Mouse (Mus musculus) embryonic fibroblast, embryonic 13.5 days (primary cell): ENCODE measurements around the gene Casp9. TPM values are rescaled to one million over a fixed set of nuclear protein-coding genes. Genes with fewer than 3 reads are reported as not detected.

Experiments
- H3K27ac ChIP-seq: 2 replicates; pipeline ENCODE4 v1.5.1; 2012; ENCODE audit warnings: low read length, control low read depth, inconsistent platforms; ENCODE audit not compliant: insufficient read depth
- H3K4me1 ChIP-seq: 2 replicates; pipeline ENCODE4 v1.6.1; 2011; ENCODE audit warnings: low read length; ENCODE audit not compliant: control insufficient read depth, insufficient read depth
- H3K4me3 ChIP-seq: 2 replicates; pipeline ENCODE4 v1.5.1; 2011; ENCODE audit warnings: mild to moderate bottlenecking, control low read depth, low read length; ENCODE audit not compliant: insufficient read depth
- CTCF ChIP-seq: IDR thresholded peaks from 2 replicates; pipeline ENCODE4 v1.5.1; 2011; ENCODE audit warnings: mild to moderate bottlenecking, control low read depth, low read length, moderate library complexity, borderline replicate concordance; ENCODE audit not compliant: insufficient read depth
- POLR2A ChIP-seq: IDR thresholded peaks from 2 replicates; pipeline ENCODE4 v1.6.1; 2011; ENCODE audit warnings: low read depth, mild to moderate bottlenecking, control low read depth, low read length, moderate library complexity
- polyA plus RNA-seq: library from polyadenylated mRNA; stranded (reverse); fragments of >200 nt; gene quantifications from 2 replicates; pipeline ENCODE4 v1.2.4, GENCODE M21; 2011; ENCODE audit warnings: low read depth; ENCODE audit not compliant: missing spikeins, insufficient read length

Gene Casp9
- polyA plus RNA-seq, 1 experiment = 13.2 TPM

DNA sequence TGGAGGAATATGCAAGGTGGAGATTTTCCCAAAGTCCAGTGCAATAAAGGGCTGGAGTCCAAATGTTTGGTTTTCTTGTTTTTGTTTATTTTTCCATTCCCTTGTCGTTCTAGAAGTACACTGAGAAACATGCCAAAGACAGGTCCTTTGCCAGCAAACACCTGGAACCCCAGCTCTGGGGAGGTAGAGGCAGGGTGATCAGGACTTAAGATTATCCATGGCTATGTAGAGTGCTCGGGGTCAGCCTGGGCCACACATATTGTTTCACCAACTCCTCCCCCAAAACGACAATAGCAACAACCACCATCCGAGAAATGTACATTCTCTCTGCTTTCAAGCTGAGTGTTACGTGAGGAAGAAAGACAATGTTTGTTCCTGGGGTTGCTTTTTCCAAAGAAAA lies 32.6 kb downstream of the Casp9 start, which contains the start of gene Cela2a:
TSS of gene Cela2a (minus strand) at position 101 of the 400 bp plus-strand sequence.
- no peak within 1 kb of the TSS for H3K27ac ChIP-seq
- TF ChIP-seq CTCF = no peak
- TF ChIP-seq POLR2A = no peak

GRCm38 (mm10) chr4:141827401-141827800 lies 34.0 kb downstream of the Casp9 start:
- H3K27ac ChIP-seq = no peak overlapping the region
- no peak overlapping the region for H3K4me3 ChIP-seq
- no peak for TF ChIP-seq CTCF
- no peak for TF ChIP-seq POLR2A
- no peaks in the 10 kb centered on the region for H3K4me1 ChIP-seq

More for the DNA sequence above, 32.6 kb downstream of the Casp9 start, which contains the start of gene Cela2a:
- Histone ChIP-seq H3K4me1 (no peaks in the 10 kb centered on the region), H3K4me3 (no peak within 1 kb of the TSS)

DNA sequence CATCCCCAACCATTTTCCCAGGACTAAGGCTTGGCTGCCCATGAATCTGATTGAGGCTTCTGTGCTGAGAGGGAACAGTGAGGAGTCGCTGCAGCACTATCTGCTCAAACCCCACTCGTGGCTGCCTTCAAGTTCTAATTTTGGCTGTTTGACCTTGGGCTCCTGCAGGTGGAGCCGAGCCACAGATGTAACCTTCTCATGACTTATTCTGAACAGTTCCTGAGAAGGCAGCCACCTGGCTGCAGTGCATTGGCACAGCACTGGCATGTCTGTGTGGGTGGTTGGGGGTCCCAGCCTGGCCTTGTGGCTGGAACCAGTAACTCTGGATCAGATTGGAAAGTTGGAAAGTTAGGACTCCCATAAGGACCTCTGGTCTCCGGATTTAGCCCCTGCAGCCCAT lies 34.8 kb downstream of the Casp9 start:
- H3K4me1 ChIP-seq = no peaks in the 10 kb centered on the region
- no peak for TF ChIP-seq POLR2A
- TF ChIP-seq CTCF = no peak
- H3K27ac ChIP-seq = no peak overlapping the region
- no peak overlapping the region for H3K4me3 ChIP-seq

- TF ChIP-seq CTCF (no peak), POLR2A (no peak)
- H3K4me1 ChIP-seq = 0 out of 2 replicates have a peak, but pooled peaks cover 2% of the 10 kb centered on the region
- no peak overlapping the region for H3K4me3 ChIP-seq
- H3K27ac ChIP-seq = no peak overlapping the region
These were observed 37.0 kb downstream of the Casp9 start for GRCm38 (mm10) chr4:141830381-141830780.

- 0 out of 2 replicates have a peak, but pooled peaks cover 2% of the 10 kb centered on the region for H3K4me1 ChIP-seq
- H3K27ac ChIP-seq = no peak overlapping the region
- no peak overlapping the region for H3K4me3 ChIP-seq
- no peak for TF ChIP-seq POLR2A
- TF ChIP-seq CTCF = no peak
These were observed 37.9 kb downstream of the Casp9 start for GRCm38 (mm10) chr4:141831361-141831760.

- H3K4me1 ChIP-seq = 0 out of 2 replicates have a peak, but pooled peaks cover 2% of the 10 kb centered on the region
- TF ChIP-seq CTCF (no peak), POLR2A (no peak)
- no peak overlapping the region for H3K4me3 ChIP-seq
- no peak overlapping the region for H3K27ac ChIP-seq
These were observed 40.5 kb downstream of the Casp9 start for GRCm38 (mm10) chr4:141833911-141834310.

GRCm38 (mm10) chr4:141834536-141835095 lies 41.2 kb downstream of the Casp9 start:
- TF ChIP-seq CTCF (no peak), POLR2A (no peak)
- H3K4me1 ChIP-seq = 0 out of 2 replicates have a peak, but pooled peaks cover 2% of the 10 kb centered on the region
- no peak overlapping the region for H3K27ac ChIP-seq
- H3K4me3 ChIP-seq = no peak overlapping the region

- no peaks in the 10 kb centered on the region for H3K4me1 ChIP-seq
- TF ChIP-seq CTCF = no peak
- no peak for TF ChIP-seq POLR2A
- no peak within 1 kb of the TSS for H3K27ac ChIP-seq
- H3K4me3 ChIP-seq = no peak within 1 kb of the TSS
These were observed 52.6 kb downstream of the Casp9 start, which contains the start of gene Ctrc for GRCm38 (mm10) chr4:141845999-141846398. Ctrc (minus strand) TSS chr4:141846359.

GRCm38 (mm10) chr4:141853437-141853836 lies 60.0 kb downstream of the Casp9 start:
- TF ChIP-seq CTCF = peak; percentile 19; the same call in 1 of the 2 replicates
- no peak for TF ChIP-seq POLR2A
- H3K4me3 ChIP-seq = no peak overlapping the region
- no peaks in the 10 kb centered on the region for H3K4me1 ChIP-seq
- H3K27ac ChIP-seq = no peak overlapping the region

- no peaks in the 10 kb centered on the region for H3K4me1 ChIP-seq
- no peak overlapping the region for H3K27ac ChIP-seq
- no peak overlapping the region for H3K4me3 ChIP-seq
- TF ChIP-seq CTCF (peak; percentile 92), POLR2A (no peak)
These were observed 64.1 kb downstream of the Casp9 start for GRCm38 (mm10) chr4:141857422-141857930.

DNA sequence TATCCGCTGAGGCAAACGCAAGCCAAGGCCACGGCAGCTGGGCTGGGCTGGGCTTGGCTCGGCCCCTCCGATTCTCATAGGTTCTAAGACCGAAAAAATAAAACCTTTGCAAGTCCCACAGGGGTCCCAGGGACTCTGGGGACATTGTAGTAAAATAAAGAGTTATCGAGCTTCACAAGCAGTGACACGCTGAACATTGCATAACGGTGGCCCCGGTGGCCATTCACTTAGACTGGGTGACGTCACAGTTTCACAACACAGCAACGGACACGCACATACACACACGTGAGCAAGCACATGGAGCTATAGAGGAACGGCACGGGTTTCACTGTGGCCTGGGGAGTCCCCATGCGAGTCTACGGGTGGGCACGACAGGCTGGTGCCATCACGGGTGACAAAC lies 65.1 kb downstream of the Casp9 start:
- H3K27ac ChIP-seq = no peak overlapping the region
- no peak for TF ChIP-seq CTCF
- TF ChIP-seq POLR2A = no peak
- H3K4me1 ChIP-seq = no peaks in the 10 kb centered on the region

More for the DNA sequence above, 65.1 kb downstream of the Casp9 start:
- H3K4me3 ChIP-seq = no peak overlapping the region
